Mouse (Mus musculus): ENCODE data around the gene Slc6a19. TPM values are rescaled to one million over a fixed set of nuclear protein-coding genes. Genes with fewer than 3 reads are reported as not detected.
"Not testable (repeated sequence)": the region's sequence is repeated elsewhere in the genome, so short reads cannot be mapped to it uniquely, and the experiment has no call there.

The Slc6a19 gene
- under 1 TPM; 0.35 to 0.36 TPM for total RNA-seq (2021)
- long read RNA-seq, experiment 1, result 0 reads
- long read RNA-seq, experiment 2, partial matches to known transcripts, result 2 of 2 reads
- long read RNA-seq, experiment 2, other reads (novel, unspliced or antisense), result 0 of 2 reads

DNA sequence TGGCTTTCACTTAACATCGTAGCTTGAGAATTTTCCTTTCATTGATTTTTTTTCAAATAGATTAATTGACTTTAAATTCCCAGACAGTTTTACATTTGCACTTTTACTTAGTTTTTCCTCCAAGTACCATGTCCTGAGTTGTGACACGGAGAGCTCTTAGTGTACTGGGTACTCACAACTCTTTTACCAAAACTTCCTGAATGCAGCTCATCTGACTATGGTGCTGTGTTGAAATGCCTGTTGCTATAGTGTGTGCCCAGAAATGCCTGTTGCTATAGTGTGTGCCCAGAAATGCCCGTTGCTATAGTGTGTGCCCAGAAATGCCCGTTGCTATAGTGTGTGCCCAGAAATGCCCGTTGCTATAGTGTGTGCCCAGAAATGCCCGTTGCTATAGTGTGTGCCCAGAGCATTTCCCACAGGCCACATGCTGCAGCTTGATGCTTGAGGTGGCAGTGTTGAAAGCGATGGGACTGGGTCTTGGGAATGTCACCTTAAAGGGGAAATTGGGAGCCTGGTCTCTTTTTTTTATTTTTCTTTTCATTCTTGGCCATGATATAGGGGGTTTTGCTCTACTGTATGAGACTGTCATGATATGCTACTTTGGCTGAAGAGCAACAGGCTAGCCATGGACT, at the start of gene Slc6a19:
Gene Slc6a19 (minus strand): TSS at position 172 of the 632 bp plus-strand sequence.
- DNase-seq (ENCODE audit: low spot score in 2 of 2), result no peak

DNA sequence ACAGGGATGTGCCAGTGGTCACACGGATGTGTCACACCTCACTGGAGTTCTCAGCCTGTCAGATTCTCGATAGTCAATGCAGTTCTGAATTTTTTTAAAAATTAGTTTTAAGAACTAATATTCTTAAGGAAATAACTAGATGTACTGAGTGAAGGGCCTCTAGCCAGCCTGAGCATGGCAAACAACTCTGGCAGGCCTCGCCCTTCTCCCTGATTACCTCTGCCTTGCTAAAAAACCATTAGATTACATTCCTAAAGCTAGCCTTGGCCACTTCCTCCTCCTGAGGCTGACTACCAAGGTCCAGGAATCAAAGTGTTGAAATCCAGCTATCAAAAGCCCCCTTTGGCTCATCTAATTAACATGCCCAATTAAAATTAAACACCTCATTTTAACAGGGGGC, 46.6 kb upstream of the Slc6a19 start:
- no peak for DNase-seq (ENCODE audit: low spot score in 2 of 2)

DNA sequence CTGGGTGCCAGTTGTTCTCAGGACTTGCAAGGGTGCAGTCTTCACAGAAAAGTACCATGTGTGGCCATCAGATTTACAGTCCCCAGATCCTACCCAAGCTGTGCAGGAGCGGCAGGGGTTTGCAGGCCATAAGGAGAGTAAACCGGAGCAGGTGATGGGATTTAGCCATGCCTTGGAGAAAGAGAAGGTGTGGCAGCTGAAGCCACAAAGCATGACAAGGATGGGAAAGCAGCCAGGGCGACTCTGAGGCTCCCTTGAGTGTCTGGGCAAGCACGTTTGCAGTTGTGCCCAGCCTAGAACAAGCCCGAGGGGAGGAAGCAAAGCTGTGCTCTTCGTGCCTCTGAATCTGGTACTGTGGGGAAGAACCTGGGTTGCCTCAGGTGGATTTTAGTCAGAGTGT, 45.8 kb upstream of the Slc6a19 start:
- DNase-seq (ENCODE audit: low spot score in 2 of 2), result no peak

DNA sequence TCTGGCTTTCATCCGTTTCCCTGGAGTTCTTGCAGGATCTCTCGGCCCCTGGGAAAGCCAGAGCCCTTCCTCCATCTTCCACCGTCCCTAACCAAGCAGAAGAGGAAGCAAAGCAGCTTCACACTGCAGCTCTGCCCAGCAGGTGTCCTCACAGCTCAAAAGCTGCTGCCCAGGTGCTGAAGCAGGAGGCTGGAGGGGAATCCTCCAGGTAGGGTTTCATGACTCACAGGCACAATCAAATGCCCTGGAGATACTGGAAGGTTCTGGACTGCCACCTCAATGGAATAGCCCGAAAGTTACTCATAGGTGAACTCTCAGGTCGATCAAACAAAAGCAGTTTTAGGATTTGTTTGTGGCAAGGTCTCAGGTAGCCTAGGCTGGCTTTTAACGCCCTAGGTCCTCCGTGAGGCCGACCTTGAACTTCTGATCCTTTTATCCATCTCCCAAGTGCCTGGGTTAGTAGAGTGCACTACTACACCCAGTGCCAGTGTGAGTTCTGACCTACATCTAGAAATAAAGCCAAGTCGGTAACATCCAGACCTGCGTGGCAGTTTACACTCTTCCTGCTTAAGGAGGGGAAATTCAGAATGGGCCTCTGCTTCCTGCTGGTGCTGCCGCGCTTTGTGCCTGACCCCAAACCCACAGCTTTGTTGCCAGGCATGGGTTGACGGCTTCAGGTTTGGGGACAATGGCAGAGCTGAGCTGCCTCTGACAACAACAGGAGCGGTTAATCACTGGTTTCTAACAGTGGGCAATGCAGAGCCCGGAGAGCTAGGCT, 44.2 kb upstream of the Slc6a19 start:
- DNase-seq (ENCODE audit: low spot score in 2 of 2), result no peak

DNA sequence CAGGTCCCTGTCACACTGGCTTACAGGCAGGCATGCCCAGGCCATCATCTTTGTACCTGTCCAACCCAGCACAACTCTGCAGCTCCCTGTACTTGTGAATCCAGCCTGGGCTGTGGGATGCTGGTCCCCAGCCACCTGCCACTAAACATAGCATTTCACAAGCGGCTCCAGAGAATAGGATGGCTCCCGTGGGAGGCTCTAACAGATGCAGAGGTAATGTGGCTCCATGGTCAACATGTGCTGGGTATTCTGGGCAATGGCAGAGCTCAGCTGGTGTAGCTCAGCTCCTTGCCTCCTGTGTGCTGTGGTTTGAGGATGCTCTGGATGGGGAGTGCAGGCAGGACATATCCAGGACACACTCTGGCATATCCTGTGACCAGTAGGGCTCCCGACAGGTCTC, 39.0 kb upstream of the Slc6a19 start:
- no peak for DNase-seq (ENCODE audit: low spot score in 2 of 2)

DNA sequence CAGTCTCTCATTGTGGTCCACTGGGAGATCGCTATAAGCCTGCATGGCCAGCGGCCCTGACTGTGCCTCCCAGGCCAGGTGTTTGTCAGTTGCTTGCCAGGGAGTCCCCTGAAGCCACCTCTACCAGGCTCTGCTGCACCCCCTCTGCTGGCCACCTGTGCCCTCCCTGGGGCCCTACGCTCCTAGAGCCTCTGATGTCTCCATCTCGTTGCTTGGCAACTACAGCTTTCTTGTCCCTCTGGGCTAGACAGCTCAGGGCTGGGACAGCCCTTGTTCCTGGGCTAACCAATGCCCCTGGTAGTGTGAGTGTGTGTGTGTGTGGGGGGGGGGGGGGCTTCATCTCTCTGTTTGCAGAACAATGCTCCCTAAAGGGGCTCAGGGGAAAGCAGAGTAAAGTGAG, 38.3 kb upstream of the Slc6a19 start:
- no peak for DNase-seq (ENCODE audit: low spot score in 2 of 2)

DNA sequence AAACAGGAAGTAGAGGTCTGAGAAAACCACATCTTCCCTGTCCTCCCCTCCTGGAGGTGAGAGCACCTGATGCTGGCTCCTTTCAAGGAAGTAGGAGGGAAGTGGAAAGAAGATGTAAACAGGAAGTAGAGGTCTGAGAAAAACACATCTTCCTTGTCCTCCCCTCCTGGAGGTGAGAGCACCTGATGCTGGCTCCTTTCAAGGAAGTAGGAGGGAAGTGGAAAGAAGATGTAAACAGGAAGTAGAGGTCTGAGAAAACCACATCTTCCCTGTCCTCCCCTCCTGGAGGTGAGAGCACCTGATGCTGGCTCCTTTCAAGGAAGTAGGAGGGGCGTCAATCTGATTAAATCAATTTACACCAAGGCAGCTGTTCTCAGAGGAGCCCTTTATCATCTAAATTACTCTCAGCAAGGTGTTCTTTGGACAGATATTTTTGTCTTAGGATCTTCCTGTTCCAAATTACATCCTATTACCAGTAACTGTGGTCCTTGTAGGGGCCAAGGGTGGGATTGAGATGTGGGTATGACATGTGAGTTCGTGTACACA, 35.8 kb upstream of the Slc6a19 start:
- DNase-seq (ENCODE audit: low spot score in 2 of 2), result not testable (repeated sequence)

DNA sequence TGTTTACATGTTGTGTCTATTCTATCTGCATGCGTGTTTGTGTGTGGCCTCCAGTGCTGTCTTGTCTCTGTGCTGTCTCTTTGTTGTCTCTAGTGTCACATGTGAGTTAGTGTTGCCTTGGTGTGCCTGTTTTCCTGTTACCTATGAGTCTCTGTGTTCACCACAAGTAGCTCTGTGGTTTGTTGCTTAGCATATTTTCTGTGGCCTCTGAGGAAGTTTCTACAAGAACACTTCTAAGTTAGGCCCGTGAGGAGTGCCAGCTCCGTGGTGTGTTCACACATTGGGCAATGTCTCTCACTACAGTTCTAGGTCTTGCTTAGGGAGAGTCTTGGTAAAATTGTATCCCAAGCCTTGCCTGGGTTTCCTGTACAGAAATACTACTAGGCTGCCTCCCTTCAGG, 32.3 kb upstream of the Slc6a19 start:
- DNase-seq (ENCODE audit: low spot score in 2 of 2), result no peak

DNA sequence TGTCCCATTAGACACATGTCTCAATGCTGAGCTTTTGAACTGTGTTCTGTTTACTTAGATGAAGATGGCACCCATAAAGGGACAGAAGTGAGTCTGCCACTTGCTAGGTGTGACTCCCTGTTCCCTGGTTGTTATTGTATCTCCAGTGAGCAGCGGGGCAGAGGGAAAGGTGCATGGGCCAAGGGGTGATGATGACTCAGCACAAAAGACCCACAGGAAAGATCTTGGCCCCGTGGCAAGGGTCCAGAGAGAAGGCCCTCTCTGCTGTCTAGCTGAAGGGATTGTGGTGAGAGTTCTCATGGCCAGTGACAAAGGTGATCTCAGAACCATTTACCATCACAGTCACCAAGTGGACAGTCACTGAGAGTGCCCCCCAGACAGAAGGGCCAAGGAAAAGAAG, 31.3 kb upstream of the Slc6a19 start:
- no peak for DNase-seq (ENCODE audit: low spot score in 2 of 2)

DNA sequence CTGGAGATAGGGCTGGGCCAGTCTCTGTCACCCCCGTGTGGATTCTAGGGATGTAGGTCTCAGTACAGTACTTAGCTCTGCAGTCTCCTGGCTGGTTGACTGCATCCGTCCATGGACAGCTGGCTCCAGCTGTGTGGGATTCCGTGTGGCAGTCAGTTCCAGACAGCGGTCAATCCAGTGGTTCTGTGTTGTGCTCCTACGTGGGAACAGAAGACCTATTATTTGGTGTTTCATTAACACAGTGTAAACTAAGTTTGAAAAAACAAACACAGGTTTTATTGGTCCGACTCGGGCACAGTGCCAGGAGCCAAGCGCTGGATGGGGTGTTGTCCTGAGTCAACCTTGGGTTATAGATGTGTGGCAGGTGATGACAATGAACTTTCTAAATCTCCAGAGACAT, 30.6 kb upstream of the Slc6a19 start:
- DNase-seq (ENCODE audit: low spot score in 2 of 2), result no peak

DNA sequence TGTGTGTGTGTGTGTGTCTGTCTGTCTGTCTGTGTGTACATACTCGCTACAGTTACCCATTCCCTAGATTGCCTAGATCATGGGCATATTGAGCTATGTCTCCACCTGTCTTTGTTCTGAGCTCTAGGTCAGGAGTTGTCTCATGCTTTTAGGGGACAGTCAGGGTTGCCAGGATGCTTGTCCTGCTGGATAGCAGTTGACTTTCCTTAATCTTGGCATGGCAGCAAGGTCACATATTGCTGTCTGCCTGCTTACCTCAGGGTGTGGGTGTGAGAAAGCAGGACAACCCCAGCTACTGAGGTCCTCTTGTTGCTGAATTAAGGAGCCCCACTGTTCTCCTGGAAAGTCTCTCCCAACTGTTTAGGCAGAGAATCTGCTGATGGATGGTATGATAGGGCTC, 29.7 kb upstream of the Slc6a19 start:
- DNase-seq (ENCODE audit: low spot score in 2 of 2), result no peak

DNA sequence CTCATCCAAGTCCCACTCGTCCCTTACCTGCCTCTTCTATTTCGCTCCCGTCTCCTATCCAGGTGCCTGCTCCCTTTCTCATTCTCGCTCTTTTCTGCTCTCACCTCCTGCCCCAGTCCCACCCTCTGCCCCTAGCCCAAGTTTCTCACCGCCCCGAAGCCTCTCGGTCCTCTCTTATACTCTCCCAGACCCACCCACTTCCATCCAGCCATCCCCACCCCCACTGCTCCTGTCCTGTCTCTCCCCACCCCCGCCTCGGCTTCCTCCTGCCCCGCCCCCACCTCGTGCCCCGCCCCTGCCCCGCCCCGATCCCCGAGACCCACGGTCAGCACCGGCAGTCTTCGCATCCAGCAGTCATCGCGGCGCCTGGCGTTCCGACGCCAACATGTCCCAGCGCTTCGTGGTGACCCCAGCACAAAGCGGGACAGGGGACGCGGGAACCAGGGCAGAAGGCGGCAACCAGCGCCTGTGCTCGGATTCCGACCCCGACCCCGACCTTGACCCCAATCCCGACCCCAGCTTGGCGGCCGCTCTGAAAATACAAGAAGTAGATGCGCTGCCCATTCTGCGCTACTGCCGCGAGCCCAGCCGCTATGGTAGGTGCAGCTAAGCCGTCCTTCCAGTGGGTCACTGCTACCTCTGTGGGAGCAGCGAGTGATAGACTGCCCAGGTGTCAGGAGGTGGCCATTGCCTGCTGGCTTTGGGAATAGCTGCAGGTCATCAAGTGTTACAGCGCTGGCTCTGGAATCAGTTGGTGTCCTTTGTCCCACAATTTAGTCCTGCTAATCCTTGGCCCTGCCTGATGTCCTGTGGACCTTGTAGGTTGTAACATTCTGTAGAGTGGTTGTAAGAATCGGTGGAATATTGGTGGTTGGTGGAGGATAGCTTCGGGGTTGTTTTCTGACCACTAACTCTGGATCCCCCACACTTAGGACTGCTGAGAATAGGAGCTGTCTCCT, 28.4 kb upstream of the Slc6a19 start, which contains the start of gene Slc12a7:
Gene Slc12a7 (plus strand): TSS at position 353 of the 959 bp plus-strand sequence.
- peak in 1 of 2 experiments; percentile 46 for DNase-seq (ENCODE audit: low spot score in 2 of 2)

DNA sequence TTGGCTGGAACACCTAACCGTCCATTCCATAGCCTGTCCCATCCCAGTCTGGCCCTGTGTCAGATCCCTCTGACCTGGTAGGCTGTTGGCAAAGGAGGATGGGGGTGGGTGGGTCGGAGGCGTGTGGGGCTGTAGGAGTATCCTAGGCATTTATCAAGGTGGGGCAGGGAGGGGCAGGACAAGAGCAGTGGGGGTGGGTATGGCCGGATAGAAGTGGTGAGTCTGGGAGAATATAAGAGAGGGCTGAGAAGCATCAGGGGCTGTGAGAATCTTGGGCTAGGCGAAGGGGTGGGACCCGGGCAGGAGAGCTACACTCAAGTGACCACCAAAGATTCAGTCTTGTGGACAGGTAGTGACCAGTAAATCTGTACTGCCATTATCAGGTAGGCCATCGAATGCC, 27.6 kb upstream of the Slc6a19 start:
- no peak for DNase-seq (ENCODE audit: low spot score in 2 of 2)

DNA sequence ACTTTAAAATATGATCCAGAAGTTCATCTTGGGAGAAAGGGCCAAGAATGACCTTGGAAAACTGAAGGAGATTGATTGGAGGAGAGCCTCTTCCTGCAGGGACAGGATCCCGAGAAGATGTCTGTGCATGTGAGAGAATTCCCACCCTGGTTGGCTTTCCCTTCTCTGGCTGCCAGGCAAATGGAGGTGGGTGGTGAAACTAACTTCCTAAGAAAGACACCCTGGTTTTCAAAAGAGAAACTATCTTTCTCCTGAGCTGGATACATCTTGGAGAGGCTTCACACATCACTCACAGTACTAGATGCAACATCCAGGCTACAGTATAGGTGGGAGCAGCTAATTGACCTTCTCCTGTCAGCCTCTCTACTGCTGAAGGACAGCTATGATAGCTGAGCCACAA, 26.2 kb upstream of the Slc6a19 start:
- no peak for DNase-seq (ENCODE audit: low spot score in 2 of 2)

DNA sequence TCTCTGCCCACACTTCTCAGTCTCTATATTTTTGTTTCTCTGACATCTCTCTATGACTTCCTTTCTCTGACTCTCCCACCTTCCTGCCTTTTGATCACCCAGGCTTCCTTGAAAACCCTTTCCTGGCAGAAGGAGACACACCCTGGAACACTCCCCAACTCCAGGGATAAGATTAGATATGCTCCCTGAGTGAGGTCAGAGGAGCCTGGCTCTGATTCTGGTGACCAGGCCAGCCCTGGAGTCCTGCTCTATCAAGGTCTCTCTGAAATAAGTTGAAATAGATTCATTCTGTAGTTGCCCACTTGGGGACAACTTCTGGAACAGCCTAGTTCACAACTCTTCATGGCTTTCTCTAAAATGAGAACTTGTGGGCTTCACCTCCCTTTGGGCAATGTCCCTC, 24.0 kb upstream of the Slc6a19 start:
- DNase-seq (ENCODE audit: low spot score in 2 of 2), result no peak

DNA sequence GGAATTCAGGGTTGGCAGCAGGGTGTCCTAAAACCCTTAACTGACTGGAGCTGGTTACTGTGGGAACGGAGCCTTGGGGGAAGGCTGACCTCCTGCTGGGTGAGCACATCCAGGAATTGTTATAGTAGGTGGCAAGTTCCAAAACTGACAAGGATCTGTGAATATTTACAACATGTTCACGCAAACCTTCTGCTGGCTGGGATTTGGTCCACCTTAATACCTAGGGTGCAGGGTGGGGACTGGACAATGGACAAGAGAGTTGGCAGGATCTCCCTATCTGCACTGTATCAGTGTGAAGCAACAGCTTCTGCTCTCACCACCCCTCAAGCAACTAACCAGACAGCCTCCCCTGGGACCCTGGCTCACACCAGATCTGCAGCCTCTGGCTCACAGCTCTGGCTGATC, 23.0 kb upstream of the Slc6a19 start:
- DNase-seq (ENCODE audit: low spot score in 2 of 2), result peak in 1 of 2 experiments; percentile 32

DNA sequence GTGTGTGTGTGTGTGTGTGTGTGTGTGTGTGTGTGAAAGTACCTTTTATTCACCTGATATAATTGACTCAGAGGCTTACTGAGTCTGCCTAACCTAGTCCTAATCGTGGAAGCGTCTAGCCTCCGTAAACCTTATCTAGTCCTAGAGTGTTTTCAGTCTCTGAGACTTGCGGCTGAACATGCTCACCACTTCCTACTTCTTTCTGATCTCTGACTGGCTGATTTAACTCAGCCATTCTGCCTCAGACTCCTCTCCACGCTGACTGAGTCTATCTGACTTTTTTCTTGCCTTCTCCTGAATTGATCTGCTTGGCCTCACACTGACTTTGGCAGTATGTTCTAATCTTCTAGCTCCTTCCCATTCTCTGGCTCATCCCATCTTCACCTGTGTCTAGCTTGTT, 20.6 kb upstream of the Slc6a19 start:
- no peak for DNase-seq (ENCODE audit: low spot score in 2 of 2)

DNA sequence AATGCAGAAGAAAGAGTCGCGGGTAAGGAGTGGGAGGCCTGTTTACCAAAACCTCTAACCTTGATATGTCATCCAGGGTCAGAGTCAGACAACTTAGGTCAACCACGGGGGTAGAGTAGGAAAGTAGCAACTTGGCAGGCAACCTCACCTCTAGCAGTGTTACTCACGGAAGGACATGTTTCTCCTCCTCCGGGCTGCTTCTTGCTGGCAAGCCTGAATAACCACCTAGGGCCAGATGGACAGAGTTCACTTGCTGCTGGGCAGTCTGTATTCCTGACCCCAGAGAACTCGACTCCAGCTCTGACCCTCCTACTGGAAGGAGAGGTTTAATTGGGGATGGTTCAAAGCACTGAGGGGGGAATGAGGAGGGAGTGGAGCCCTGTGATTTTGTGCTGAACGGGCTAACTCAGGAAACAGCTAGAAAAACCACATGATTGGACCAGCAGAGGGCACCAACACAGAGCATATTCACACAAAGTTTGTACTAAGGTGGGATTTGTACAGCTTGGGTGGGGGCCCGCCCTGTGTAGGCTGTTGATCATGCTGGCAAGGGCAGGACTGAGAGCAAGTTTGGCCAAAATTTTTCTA, 18.5 kb upstream of the Slc6a19 start:
- peak; percentile 39 to 55 for DNase-seq (ENCODE audit: low spot score in 2 of 2)

DNA sequence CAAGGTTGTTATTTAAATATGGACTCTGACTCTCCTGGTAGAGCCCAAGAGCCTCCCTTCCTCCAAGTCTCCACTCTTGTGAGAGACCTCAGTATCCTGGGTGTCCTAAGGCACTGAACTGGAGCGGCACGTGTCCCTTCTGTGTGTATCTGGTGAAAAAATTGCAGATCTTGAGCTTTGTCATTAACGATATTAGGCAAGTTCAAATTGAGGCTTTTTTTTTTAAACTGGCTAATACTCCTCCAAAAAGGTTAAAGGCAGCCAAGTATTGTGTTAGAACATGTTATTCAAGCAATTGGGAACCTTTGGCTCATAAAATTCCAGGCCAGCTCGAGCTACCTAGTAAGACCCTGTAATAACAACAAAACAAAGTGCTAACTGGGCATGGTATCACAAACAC, 15.6 kb upstream of the Slc6a19 start:
- no peak for DNase-seq (ENCODE audit: low spot score in 2 of 2)

DNA sequence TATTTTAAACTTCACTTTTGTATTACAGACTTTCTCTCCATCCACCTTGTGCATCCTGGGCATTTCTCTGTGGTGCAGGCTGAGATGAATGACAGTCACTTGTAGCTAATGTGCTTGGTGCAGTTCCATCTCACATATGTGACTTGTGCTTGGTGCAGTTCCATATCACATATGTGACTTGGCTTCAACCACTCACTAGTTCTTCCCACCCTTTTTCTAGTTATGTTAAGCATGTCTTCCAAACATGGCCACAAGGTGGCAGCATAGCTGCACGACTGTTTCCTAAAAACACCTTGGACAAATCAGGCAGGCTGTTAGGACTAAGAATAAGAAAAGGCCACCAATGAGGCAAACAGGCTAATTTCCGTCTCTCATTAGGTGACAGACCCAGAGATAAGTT, 13.6 kb upstream of the Slc6a19 start:
- DNase-seq (ENCODE audit: low spot score in 2 of 2), result peak; percentile 82 to 83

DNA sequence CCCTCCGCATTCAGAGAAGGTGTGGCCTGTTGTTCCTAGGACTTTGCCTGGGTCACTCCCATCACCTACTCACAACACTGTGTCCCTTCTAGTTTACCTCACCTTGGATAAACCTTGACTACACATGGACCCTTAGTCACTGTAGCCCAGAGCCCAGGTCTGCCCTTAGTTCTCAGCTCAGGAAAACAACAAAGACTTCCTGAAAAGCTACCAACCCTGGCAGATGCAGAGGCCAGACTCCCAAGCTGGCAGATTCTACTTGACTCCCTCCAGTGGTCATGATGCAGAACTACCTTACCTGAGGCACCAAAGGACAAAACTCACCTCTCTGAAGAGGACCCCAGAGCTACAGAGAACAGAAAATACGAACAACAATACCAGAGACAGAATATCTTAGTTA, 9.4 kb upstream of the Slc6a19 start:
- no peak for DNase-seq (ENCODE audit: low spot score in 2 of 2)

Data from adrenal gland, adult 18-20 months (tissue).